Mouse (Mus musculus) telencephalon, adult 2 months (tissue): ENCODE measurements around the gene Abl1.

Source experiments
- DNase-seq: peaks from one replicate; pipeline ENCODE4 v3.0.0-alpha.2; 2011; ENCODE audit warnings: low read depth, low spot score

Gene Abl1

GRCm38 (mm10) chr2:31825469-31825911 is 137.3 kb downstream of the Abl1 start:
- DNase-seq = no peak

- DNase-seq = no peak
Measured at GRCm38 (mm10) chr2:31826094-31827085, 138.2 kb downstream of the Abl1 start.

GRCm38 (mm10) chr2:31827877-31828276 is 139.7 kb downstream of the Abl1 start:
- no peak for DNase-seq

- no peak for DNase-seq
Measured at GRCm38 (mm10) chr2:31828311-31828825, 140.2 kb downstream of the Abl1 start.

- DNase-seq = no peak
Measured at GRCm38 (mm10) chr2:31836091-31836490, 147.9 kb downstream of the Abl1 start.

- no peak for DNase-seq
Measured at GRCm38 (mm10) chr2:31836985-31837384, 148.8 kb downstream of the Abl1 start.

- DNase-seq = no peak
Measured at GRCm38 (mm10) chr2:31838868-31839267, 150.7 kb downstream of the Abl1 start.

- no peak for DNase-seq
Measured at GRCm38 (mm10) chr2:31844729-31845136, 156.6 kb downstream of the Abl1 start.

GRCm38 (mm10) chr2:31845512-31845895 is 157.3 kb downstream of the Abl1 start:
- no peak for DNase-seq

- no peak for DNase-seq
Measured at GRCm38 (mm10) chr2:31845896-31846691, 157.9 kb downstream of the Abl1 start, which contains the start of gene Fibcd1. Gene Fibcd1, minus strand, starts transcription at chr2:31846005.

GRCm38 (mm10) chr2:31846692-31847660 is 158.8 kb downstream of the Abl1 start:
- no peak for DNase-seq

GRCm38 (mm10) chr2:31847908-31848307 is 159.7 kb downstream of the Abl1 start:
- DNase-seq = no peak

GRCm38 (mm10) chr2:31850141-31850540 is 162.0 kb downstream of the Abl1 start:
- DNase-seq = no peak
